Mouse (Mus musculus) left cerebral cortex, adult 2 months (tissue): ENCODE measurements around the gene Hist1h2bg. TPM values are rescaled to one million over a fixed set of nuclear protein-coding genes. Genes with fewer than 3 reads are reported as not detected.
"Not testable (repeated sequence)": the region's sequence is repeated elsewhere in the genome, so short reads cannot be mapped to it uniquely, and the experiment has no call there.

Experiments used
- DNase-seq, 2 experiments: peaks; one replicate each; pipeline ENCODE4 v3.0.0; 2021 to 2022; ENCODE audit warnings: low spot score in 2 of 2, mixed read lengths in 1 of 2; ENCODE audit errors: extremely low spot score in 1 of 2
- H3K27ac ChIP-seq: fragments of 200-600 bp; 2 replicates; pipeline ENCODE4 v1.8.1; 2022
- H3K4me3 ChIP-seq: fragments of 200-600 bp; 2 replicates; pipeline ENCODE4 v1.8.1; 2022
- CTCF ChIP-seq: fragments of 200-600 bp; IDR thresholded peaks from 2 replicates; pipeline ENCODE4 v1.8.1; 2022; ENCODE audit warnings: antibody characterized with exemption, mild to moderate bottlenecking, moderate library complexity
- intact Hi-C: fragments of 180-260 bp; cut with DNase I; formaldehyde crosslinking; loops from one replicate; pipeline ENCODE4 v1.15.1; 2025
- total RNA-seq, 2 experiments: library from RNA; stranded (reverse); gene quantifications; 2 replicates each; pipeline ENCODE4 v1.2.3; 2021

Hist1h2bg gene
- total RNA-seq, 2 experiments from 2014 or later: 68.0 to 71.2 TPM

DNA sequence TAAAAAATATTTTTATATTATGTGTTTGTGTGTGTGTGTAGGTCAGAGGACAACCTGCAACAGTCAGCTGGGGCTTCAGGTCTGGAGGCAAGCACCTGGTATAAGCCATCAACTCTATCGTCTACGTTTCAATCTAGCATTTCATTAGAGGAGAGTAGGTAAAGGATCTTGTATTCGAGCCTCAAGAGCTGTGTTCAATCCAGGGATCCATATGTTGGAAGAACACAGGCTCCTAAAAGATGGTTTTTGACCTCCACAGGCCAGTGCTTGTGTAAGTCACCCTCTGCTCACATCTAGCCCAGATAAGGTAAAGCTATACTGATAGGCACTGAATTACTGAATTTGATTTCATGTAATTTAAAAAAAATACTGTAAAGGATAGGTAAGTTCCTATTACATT, 14.3 kb upstream of the Hist1h2bg start:
- intact Hi-C loops: no loop called here
- no peak for DNase-seq
- H3K27ac ChIP-seq: no peak overlapping the region; the same call in 1 of the 2 replicates
- TF ChIP-seq CTCF: no peak
- H3K4me3 ChIP-seq: no peak overlapping the region

DNA sequence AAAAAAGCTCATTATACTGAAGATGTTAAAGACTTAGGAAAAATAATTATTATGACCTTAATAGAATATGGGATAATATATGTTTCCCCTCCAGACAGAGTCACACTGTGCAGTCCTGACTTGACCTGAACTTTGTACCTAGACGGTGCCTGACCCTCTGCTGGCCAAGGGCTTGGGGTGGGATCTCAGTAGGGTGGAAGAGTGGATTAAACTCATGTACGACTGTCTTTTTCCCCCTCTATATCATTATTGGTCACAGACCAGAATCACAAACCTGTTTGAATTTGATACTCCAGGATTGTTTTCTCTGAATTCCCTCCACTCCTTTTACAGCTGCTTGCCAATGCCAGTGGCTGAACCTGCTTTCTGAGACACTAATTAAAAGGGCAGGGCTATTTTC, 10.5 kb upstream of the Hist1h2bg start:
- intact Hi-C loops, DNase-seq, H3K4me3 ChIP-seq, H3K27ac ChIP-seq: not testable (repeated sequence)

DNA sequence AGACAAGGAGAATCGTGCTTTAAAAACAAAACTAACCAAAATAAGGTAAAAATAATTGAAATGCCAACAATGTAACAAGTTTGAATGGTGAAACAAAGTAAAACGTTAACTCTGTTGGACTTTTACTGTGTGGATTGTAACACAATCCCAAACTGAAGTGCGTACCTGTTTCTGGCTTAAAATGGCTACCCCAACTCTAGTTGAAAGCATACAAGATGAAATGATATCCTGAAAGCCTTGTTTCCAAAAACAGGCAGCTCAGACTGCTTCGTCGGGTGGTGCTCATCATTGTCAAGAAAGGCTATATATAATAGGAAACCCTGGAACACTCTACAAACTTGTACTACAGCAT, 9.7 kb upstream of the Hist1h2bg start:
- intact Hi-C loops, DNase-seq: not testable (repeated sequence)
- Histone ChIP-seq H3K27ac (peak overlapping the region; percentile 96), H3K4me3 (peak overlapping the region; percentile 71)

DNA sequence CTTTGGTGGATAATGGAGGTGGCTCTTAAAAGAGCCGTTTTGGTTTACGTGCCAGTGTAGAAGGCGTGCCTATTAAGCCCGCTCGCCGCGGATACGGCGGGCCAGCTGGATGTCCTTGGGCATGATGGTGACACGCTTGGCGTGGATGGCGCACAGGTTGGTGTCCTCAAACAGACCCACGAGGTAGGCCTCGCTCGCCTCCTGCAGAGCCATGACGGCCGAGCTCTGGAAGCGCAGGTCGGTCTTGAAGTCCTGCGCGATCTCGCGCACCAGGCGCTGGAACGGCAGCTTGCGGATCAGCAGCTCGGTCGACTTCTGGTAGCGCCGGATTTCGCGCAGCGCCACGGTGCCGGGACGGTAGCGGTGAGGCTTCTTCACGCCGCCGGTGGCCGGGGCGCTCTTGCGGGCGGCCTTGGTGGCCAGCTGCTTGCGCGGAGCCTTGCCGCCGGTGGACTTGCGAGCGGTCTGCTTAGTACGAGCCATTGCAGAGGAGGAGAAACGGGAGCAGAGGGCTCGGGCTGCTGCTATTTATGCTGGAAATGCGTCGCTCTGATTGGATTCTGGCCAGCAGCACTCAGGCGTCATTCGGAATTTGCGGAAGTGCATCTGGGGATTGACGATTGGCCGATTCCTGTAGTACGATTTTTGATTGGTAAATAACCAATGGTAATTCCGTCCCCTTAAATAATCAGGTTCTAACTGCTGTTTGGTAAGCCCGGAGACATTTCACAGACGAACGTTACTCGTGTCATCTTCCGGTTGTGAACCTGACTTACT, 9.1 kb upstream of the Hist1h2bg start, which contains the start of gene Hist1h3e:
Gene Hist1h3e (minus strand): TSS at position 487 of the 777 bp plus-strand sequence.
- H3K4me3 ChIP-seq: peak within 1 kb of the TSS; percentile 71
- DNase-seq: peak; percentile 91 to 95
- H3K27ac ChIP-seq: peak within 1 kb of the TSS; percentile 96
- intact Hi-C loops: not testable (repeated sequence)

DNA sequence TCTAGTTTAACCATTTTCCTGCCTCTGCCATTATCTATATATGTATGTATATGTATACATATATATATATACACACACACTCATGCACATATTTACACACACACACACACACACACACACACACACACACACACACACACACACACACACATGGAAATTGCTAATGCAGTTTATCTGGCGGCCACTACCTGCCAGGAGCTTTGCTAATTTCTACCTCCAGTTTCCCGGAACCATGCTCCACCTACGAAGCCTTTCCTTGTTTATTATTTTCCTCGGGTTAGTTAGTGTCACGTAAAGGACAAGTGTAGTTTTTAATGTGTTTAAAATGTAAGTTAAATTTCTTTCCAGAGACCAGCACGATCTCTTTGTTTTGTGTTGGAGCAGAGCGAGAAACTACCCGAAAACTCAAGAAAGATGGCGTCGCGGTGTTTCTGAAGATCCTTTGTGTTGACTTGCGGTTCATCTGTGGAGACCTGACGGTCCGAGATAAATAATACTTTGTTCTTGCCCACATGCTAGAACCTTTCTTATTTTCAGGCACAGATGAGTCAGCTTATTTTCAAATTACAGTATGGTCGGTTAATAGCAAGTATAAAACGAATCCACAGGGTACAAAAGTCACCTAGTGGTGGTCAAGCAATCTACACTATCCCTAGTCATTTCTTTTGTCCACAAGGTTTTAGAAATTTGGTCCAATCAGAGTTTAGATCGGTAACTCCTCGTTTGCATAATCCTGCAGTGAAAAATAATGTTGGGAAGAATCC, 8.3 kb upstream of the Hist1h2bg start:
- TF ChIP-seq CTCF: peak; percentile 65
- H3K27ac ChIP-seq: peak overlapping the region; percentile 96
- peak overlapping the region; percentile 71 for H3K4me3 ChIP-seq
- intact Hi-C loops: no loop called here
- DNase-seq: no peak

DNA sequence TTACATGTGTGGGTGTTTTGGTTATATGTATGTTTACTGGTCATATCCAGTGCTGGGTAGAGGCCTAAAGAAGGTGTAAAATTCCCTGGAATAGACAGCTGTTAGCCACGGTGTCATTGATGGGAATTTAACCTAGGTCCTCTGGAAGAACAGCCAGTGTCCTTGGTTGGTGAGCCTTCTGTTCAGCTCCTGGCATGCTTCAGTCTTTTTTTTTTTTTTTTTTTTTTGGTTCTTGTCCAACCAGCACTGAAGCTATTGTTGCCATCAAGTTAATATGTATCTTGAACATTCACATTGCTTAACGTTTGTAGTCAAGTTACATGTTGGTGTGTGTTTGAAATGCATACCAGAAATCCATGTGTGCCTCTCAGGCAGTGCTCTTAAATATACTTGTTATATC, 6.7 kb upstream of the Hist1h2bg start:
- no peak for TF ChIP-seq CTCF
- H3K27ac ChIP-seq: no peak overlapping the region
- intact Hi-C loops: no loop called here
- no peak overlapping the region for H3K4me3 ChIP-seq
- DNase-seq: no peak

DNA sequence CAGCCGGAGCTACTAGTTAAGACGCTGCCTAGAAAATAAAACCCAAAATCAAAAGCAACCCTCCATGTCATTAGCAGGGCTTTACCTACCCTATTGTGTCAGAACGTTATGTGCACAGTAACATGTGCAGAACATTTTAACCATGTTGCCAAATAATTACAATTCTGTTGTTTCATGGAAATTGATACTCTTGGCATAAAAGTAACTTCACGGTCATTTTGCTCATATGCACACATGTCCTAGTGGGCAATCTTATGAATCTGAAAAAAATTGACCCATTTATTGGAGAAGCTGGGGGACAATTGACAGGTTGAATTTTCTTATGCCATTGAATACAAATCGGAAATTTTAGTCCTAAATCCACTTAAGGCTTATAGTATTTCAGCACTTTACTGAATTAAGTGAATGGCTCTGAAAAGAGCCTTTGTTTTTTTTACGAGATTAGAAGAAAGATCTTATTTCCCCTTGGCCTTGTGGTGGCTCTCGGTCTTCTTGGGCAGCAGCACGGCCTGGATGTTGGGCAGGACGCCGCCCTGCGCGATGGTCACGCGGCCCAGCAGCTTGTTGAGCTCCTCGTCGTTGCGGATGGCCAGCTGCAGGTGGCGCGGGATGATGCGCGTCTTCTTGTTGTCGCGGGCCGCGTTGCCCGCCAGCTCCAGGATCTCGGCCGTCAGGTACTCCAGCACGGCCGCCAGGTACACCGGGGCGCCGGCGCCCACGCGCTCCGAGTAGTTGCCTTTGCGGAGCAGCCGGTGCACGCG, 755 bp upstream of the Hist1h2bg start:
- DNase-seq: not testable (repeated sequence)
- Histone ChIP-seq H3K27ac (peak overlapping the region; percentile 94), H3K4me3 (peak overlapping the region; percentile 55)
- intact Hi-C loops: loop anchor here (5.0 kb wide), 1 partner anchor 38 kb away; the partner anchor contains the start of genes Hist1h2af and Hist1h4h

DNA sequence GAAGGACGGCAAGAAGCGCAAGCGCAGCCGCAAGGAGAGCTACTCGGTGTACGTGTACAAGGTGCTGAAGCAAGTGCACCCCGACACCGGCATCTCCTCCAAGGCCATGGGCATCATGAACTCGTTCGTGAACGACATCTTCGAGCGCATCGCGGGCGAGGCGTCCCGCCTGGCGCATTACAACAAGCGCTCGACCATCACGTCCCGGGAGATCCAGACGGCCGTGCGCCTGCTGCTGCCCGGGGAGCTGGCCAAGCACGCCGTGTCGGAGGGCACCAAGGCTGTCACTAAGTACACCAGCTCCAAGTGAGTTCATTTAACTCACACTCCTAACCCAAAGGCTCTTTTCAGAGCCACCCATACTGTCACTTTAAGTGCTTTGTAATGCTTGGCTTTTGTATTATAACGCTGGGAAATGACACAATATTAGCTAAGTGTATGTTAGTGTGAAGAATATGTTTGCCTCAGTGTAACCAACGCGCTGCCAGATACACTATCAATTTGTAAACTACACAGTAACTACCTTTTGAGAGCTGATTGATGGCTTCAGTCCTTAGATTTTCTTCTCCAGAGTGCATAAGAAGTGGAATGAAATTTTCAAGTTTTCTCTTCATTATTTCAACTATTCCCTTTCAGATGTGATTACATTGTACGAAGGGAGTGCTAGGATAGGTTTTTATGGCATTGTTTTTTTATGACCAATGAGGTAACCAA, 465 bp downstream of the Hist1h2bg start:
- H3K27ac ChIP-seq: peak overlapping the region; percentile 94

DNA sequence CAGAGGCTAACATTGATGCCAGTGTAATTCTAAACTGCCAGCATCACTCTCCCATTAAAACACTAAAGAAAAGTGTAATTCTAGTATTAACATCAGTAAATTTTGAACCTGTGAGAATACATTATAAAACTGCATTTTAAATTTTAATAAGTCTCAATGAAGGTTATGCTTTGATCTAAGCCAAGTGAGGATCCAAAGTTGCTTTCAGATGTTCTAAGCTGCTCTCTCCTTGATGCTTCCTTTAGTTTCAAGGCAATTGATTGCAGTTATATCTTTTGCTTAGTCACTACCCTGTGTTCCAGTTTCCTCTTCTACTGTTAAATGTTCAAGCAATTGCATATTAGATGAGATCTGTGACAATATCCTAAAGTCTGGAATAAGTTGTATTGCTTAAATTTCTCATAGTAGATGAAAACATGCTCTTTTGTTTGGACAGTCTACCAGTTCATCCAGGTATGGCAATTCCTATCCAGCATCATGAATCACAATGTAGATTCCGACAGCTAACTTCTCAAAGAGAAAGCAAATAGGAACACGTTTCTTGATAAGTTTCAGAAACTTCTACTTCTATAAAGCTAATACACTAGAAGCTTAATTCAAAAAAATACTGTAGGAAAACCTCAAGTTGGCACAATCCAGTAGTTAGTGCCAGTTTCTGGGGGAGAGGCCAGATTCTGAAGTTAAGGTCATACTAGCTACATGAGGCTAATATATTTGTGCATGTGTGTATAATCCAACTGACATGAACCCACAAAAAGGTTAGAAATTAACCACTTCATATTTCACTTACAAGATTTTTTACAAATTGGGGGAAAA, 1.2 kb downstream of the Hist1h2bg start:
- H3K27ac ChIP-seq: peak overlapping the region; percentile 86; the same call in 1 of the 2 replicates

More for the DNA sequence above, 465 bp downstream of the Hist1h2bg start:
- not testable (repeated sequence) for DNase-seq
- intact Hi-C loops: loop anchor here (5.0 kb wide), 1 partner anchor 39 kb away; the partner anchor contains the start of genes Hist1h2af and Hist1h4h
- peak overlapping the region; percentile 55 for H3K4me3 ChIP-seq

DNA sequence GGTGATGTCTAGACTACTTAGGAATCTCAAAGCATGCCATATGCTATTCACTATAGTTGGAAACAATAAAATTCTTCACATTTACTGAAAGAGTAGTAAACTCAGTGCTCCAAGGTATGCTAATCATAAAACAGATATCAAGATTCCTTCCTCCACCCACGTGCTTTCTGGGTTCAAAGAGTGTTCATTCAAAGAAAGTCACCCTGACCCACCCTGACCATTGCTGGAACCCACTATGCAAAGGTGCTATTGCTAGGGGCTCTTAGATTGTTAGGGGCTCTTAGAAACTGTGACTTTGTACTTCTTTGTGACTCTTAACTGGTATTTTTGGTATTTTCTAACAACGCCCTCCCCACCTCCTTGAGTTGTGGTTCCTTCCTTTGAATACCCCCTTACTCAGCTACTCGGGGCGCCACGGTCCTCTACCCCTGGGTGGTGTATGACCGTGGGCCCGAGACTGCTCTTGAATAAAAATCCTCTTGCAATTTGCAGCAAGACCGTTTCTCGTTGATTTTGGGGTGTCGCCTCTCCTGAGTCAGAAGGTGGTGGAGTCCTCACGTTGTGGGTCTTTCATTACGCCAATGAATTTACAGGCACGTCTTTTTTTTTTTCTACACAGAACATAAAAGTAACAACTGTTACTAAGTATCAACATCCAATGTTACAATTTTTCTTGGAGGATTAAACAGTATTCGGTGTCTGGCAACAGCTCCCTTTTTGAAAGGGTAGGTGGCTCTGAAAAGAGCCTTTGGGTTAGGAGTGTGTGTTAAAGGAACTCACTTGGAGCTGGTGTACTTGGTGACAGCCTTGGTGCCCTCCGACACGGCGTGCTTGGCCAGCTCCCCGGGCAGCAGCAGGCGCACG, 2.1 kb downstream of the Hist1h2bg start:
- intact Hi-C loops: loop anchor here (5.0 kb wide), 1 partner anchor 41 kb away; the partner anchor contains the start of genes Hist1h2af and Hist1h4h
- H3K4me3 ChIP-seq: peak overlapping the region; percentile 55
- peak overlapping the region; percentile 86; the same call in 1 of the 2 replicates for H3K27ac ChIP-seq
- DNase-seq: not testable (repeated sequence)

More for the DNA sequence above, 1.2 kb downstream of the Hist1h2bg start:
- no peak for TF ChIP-seq CTCF
- H3K4me3 ChIP-seq: peak overlapping the region; percentile 55
- DNase-seq: no peak
- intact Hi-C loops: loop anchor here (5.0 kb wide), 1 partner anchor 40 kb away; the partner anchor contains the start of genes Hist1h2af and Hist1h4h

DNA sequence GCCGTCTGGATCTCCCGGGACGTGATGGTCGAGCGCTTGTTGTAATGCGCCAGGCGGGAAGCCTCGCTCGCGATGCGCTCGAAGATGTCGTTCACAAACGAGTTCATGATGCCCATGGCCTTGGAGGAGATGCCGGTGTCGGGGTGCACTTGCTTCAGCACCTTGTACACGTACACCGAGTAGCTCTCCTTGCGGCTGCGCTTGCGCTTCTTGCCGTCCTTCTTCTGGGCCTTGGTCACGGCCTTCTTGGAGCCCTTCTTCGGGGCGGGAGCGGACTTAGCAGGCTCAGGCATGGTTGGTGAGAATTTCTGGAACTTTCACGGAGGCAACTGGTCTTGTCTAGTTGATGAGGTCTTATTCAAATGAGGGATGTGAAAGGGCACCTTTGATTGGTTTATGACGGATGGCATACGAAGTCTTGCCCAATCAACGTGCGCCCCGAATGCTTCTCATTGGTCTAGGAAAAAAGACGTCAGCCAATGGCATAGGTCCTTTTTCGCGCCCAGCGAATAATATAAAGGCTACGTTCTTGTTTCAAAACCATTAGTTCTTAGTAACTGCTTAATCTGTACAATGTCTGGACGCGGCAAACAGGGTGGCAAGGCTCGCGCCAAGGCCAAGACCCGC, 2.8 kb downstream of the Hist1h2bg start, which contains the start of the genes Hist1h2bf and Hist1h2ad:
Gene Hist1h2bf (minus strand): TSS at position 299 of the 627 bp plus-strand sequence.
Gene Hist1h2ad (plus strand): TSS at position 484 of the 627 bp plus-strand sequence.
- Histone ChIP-seq H3K4me3 (peak within 1 kb of the TSS; percentile 42), H3K27ac (peak within 1 kb of the TSS; percentile 65)
- intact Hi-C loops: loop anchor here (5.0 kb wide), 1 partner anchor 42 kb away; the partner anchor contains the start of genes Hist1h2af and Hist1h4h
- DNase-seq: peak; percentile 84 to 88

DNA sequence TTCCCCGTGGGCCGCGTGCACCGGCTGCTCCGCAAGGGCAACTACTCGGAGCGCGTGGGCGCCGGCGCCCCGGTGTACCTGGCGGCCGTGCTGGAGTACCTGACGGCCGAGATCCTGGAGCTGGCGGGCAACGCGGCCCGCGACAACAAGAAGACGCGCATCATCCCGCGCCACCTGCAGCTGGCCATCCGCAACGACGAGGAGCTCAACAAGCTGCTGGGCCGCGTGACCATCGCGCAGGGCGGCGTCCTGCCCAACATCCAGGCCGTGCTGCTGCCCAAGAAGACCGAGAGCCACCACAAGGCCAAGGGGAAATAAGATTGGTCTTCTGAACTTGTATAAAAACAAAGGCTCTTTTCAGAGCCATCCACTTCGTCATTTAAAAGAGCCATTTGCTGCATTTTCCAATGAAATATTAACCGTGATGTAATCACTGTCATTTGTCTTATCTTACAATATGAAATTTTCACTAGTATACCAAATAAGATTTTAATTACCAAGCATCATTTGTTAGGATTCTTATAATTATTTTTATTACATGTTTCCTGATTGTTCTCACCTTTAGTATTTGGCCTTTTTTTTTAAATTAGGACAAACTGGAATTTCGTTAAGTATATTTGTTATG, 3.5 kb downstream of the Hist1h2bg start:
- intact Hi-C loops: loop anchor here (5.0 kb wide), 1 partner anchor 42 kb away; the partner anchor contains the start of genes Hist1h2af and Hist1h4h
- Histone ChIP-seq H3K27ac (peak overlapping the region; percentile 65), H3K4me3 (peak overlapping the region; percentile 42)
- not testable (repeated sequence) for DNase-seq
